Comparison of ENCODE assay signal across 8 mouse cellular contexts in the genomic region with DNA sequence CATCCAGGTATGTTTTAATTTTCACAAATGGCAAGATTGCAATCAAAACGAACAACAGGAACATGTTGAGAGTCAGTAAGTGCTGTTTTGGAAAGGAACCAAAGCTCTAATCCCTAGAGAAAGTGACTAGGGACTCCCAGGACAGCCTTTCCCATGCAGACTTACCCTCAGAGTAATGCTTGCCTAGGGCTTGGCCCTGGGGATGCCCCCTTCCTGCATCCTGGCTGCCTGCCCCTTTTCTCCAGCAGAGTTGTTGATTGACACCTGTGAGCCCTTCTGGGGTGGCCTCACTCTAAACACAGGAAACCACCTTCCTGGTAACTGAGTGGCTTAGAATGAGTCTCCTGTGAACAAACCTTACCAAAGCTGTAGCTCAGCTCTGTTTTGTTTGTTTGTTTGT. TPM values are rescaled to one million over a fixed set of nuclear protein-coding genes. Genes with fewer than 3 reads are reported as not detected.
A peak's percentile ranks its signal among the peaks of the same experiment; 100 is the strongest.
DNase-seq lines count a peak whose midpoint lies in the region; ATAC-seq and TF ChIP-seq lines count a peak whose summit lies in the region.

No protein-coding gene starts in this region.

- no peaks in the 10 kb centered on the region for H3K27me3 ChIP-seq in liver, embryonic 12.5 days (replicated peaks)
- no peaks in the 10 kb centered on the region for H3K27me3 ChIP-seq in liver, postnatal 0 days (ENCODE audit: insufficient read depth, low read length)
- H3K27me3 ChIP-seq in hindbrain, embryonic 15.5 days: no peaks in the 10 kb centered on the region
- no peaks in the 10 kb centered on the region for H3K27me3 ChIP-seq in thymus, adult 2 months (ENCODE audit: control insufficient read depth, insufficient read depth, low read length)

- DNase-seq in cerebellum, adult 11-12 months: peak; percentile 52
- DNase-seq in liver, postnatal 0 days: no peak
- DNase-seq in thymus, adult 2 months: peak; percentile 74
- DNase-seq in gastrocnemius, adult 8-10 months (ENCODE audit: low spot score in 2 of 2): no peak

- peak overlapping the region; percentile 65; the same call in 1 of the 2 replicates for H3K27ac ChIP-seq in liver, embryonic 12.5 days
- no peak overlapping the region for H3K27ac ChIP-seq in liver, postnatal 0 days (ENCODE audit: low read depth)
- peak overlapping the region; percentile 84 for H3K27ac ChIP-seq in hindbrain, embryonic 15.5 days (replicated peaks)
- peak overlapping the region; percentile 95 for H3K27ac ChIP-seq in thymus, adult 2 months (ENCODE audit: control insufficient read depth, insufficient read depth, low read length)

- no peak overlapping the region for H3K4me3 ChIP-seq in liver, embryonic 12.5 days
- no peak overlapping the region for H3K4me3 ChIP-seq in liver, postnatal 0 days (ENCODE audit: low read depth, low read length)
- no peak overlapping the region for H3K4me3 ChIP-seq in hindbrain, embryonic 15.5 days
- H3K4me3 ChIP-seq in thymus, adult 2 months (ENCODE audit: control insufficient read depth, insufficient read depth, low read length): no peak overlapping the region

- no peak for TF ChIP-seq EP300 in liver, postnatal 0 days (IDR thresholded peaks at IDR 0.05; ENCODE audit: low read depth)

- H3K9ac ChIP-seq in liver, embryonic 12.5 days: no peak overlapping the region
- H3K9ac ChIP-seq in liver, postnatal 0 days (replicated peaks): no peak overlapping the region
- H3K9ac ChIP-seq in hindbrain, embryonic 15.5 days: no peak overlapping the region

- 41% methylated on average over 1 of the region's 1 CpGs for WGBS in liver, embryonic 12.5 days (ENCODE audit: insufficient replicate concordance)
- WGBS in liver, postnatal 0 days (ENCODE audit: insufficient replicate concordance): 28% methylated on average over 1 of the region's 1 CpGs
- WGBS in hindbrain, embryonic 15.5 days: 53% methylated on average over 1 of the region's 1 CpGs
- whole genome bisulfite sequencing in thymus, adult 2 months: 27% methylated on average over 1 of the region's 1 CpGs

- no peak for ATAC-seq in cerebellum, adult (ENCODE audit: insufficient number of reproducible peaks, low FRiP score, low TSS enrichment)
- no peak for ATAC-seq in liver, embryonic 12.5 days
- ATAC-seq in liver, postnatal 0 days: no peak
- ATAC-seq in hindbrain, embryonic 15.5 days (ENCODE audit: low FRiP score, low read depth): no peak
- ATAC-seq in monocyte, adult 5-6 weeks (replicated peaks; ENCODE audit: insufficient number of reproducible peaks, low FRiP score, low TSS enrichment, poor library complexity, severe bottlenecking): no peak

- TF ChIP-seq POLR2A in thymus, adult 2 months (IDR thresholded peaks at IDR 0.05; ENCODE audit: control insufficient read depth, extremely low read depth, insufficient read depth, low read length, poor library complexity): no peak

- TF ChIP-seq CTCF in liver, postnatal 0 days (IDR thresholded peaks at IDR 0.05; ENCODE audit: low read depth): no peak
- TF ChIP-seq CTCF in thymus, adult 2 months (IDR thresholded peaks at IDR 0.05; ENCODE audit: borderline replicate concordance, control insufficient read depth, extremely low read depth, insufficient read depth, low read length, poor library complexity): no peak

- no peaks in the 10 kb centered on the region for H3K36me3 ChIP-seq in liver, embryonic 12.5 days
- H3K36me3 ChIP-seq in liver, postnatal 0 days (replicated peaks; ENCODE audit: insufficient read depth, low read length): no peaks in the 10 kb centered on the region
- H3K36me3 ChIP-seq in hindbrain, embryonic 15.5 days: no peaks in the 10 kb centered on the region
- no peaks in the 10 kb centered on the region for H3K36me3 ChIP-seq in thymus, adult 2 months (ENCODE audit: control insufficient read depth, insufficient read depth, low read length)

- H3K9me3 ChIP-seq in liver, embryonic 12.5 days (replicated peaks): no peaks in the 10 kb centered on the region
- no peaks in the 10 kb centered on the region for H3K9me3 ChIP-seq in liver, postnatal 0 days (ENCODE audit: low read length)
- H3K9me3 ChIP-seq in hindbrain, embryonic 15.5 days: no peaks in the 10 kb centered on the region

- H3K4me1 ChIP-seq in liver, embryonic 12.5 days: peaks cover 80% of the 10 kb centered on the region
- peaks cover 26% of the 10 kb centered on the region for H3K4me1 ChIP-seq in liver, postnatal 0 days (ENCODE audit: insufficient read depth)
- H3K4me1 ChIP-seq in hindbrain, embryonic 15.5 days (replicated peaks): peaks cover 20% of the 10 kb centered on the region
- H3K4me1 ChIP-seq in thymus, adult 2 months (replicated peaks; ENCODE audit: control insufficient read depth, insufficient read depth, low read length): peaks cover 55% of the 10 kb centered on the region

- H3K4me2 ChIP-seq in liver, embryonic 12.5 days: 0 out of 2 replicates have a peak overlapping the region, but pooled peaks have one; percentile 73
- no peak overlapping the region; the same call in 1 of the 2 replicates for H3K4me2 ChIP-seq in liver, postnatal 0 days (ENCODE audit: low read depth, low read length)
- H3K4me2 ChIP-seq in hindbrain, embryonic 15.5 days: peak overlapping the region; percentile 80

RNA-seq across cellular contexts. Expression of gene Itpkb, which starts 58.2 kb away (rescaled TPM):
- polyA plus RNA-seq in liver, embryonic 12.5 days (2016; fragmentation: Nextera tagmentation; extraction: Ambion mirVana): 4.0 and 4.3 TPM in 2 replicates
- 1.3 and 1.4 TPM in 2 replicates for polyA plus RNA-seq in liver, postnatal 0 days (2015; fragmentation: Nextera tagmentation; extraction: Ambion mirVana)
- polyA plus RNA-seq in hindbrain, embryonic 15.5 days (2015; fragmentation: Nextera tagmentation; extraction: Ambion mirVana): 3.5 and 3.7 TPM in 2 replicates
- 69.0 and 73.0 TPM in 2 replicates for polyA plus RNA-seq in thymus, adult 2 months (2012; rRNA removed)
- 32.2 to 77.3 TPM (median 38.3 TPM) in 3 replicates for total RNA-seq in monocyte, adult 5-6 weeks (2017)
- total RNA-seq in gastrocnemius, adult 8-10 months (2022): 10 to 100 TPM; 11.9 to 15.9 (median 13.6) TPM

Comparison
In these comparisons a context has a peak if more than half of its experiments do, and no peak if none do; other contexts are left out.
1. DNase-seq: peak in cerebellum, adult 11-12 months (single experiment) and thymus, adult 2 months (single experiment); none in liver, postnatal 0 days (single experiment) and gastrocnemius, adult 8-10 months (0 of 2).
2. RNA of gene Itpkb, which starts 58.2 kb away (polyA plus RNA-seq): 69.0 to 73.0 TPM in thymus, adult 2 months; 4.0 to 4.3 TPM in liver, embryonic 12.5 days, 3.5 to 3.7 TPM in hindbrain, embryonic 15.5 days and 1.3 to 1.4 TPM in liver, postnatal 0 days; every median in the first group is over 10 times any median in the second.